Mouse (Mus musculus) hindbrain, embryonic 16.5 days (tissue): ENCODE data around the gene Zcchc14. TPM values are rescaled to one million over a fixed set of nuclear protein-coding genes. Genes with fewer than 3 reads are reported as not detected.
A peak's percentile ranks its signal among the peaks of the same experiment; 100 is the strongest.

Source experiments
- ATAC-seq: fragments of 200-750 bp; cut with Nextera tagmentation; 2 replicates; pipeline ENCODE4 v1.8.0; 2017; ENCODE audit warnings: moderate TSS enrichment, moderate library complexity
- H3K27ac ChIP-seq: fragments of 300-500 bp; sonication (generic); 2 replicates; pipeline ENCODE4 v1.5.1; 2014; ENCODE audit warnings: low read depth, mild to moderate bottlenecking, control low read depth, low read length, moderate library complexity
- H3K27me3 ChIP-seq: fragments of 300-500 bp; sonication (generic); replicated peaks from 2 replicates; pipeline ENCODE4 v1.6.1; 2014; ENCODE audit warnings: low read length; ENCODE audit not compliant: control insufficient read depth, insufficient read depth
- H3K36me3 ChIP-seq: fragments of 300-500 bp; sonication (generic); 2 replicates; pipeline ENCODE4 v1.6.1; 2014; ENCODE audit warnings: mild to moderate bottlenecking, low read length, moderate library complexity, mixed read lengths; ENCODE audit not compliant: control insufficient read depth, insufficient read depth
- H3K4me1 ChIP-seq: fragments of 300-500 bp; sonication (generic); 2 replicates; pipeline ENCODE4 v1.6.1; 2014; ENCODE audit warnings: low read depth, low read length; ENCODE audit not compliant: control insufficient read depth, insufficient read depth
- H3K4me2 ChIP-seq: fragments of 300-500 bp; sonication (generic); 2 replicates; pipeline ENCODE4 v1.6.1; 2014; ENCODE audit warnings: mild to moderate bottlenecking, low read length, control low read depth, moderate library complexity
- H3K4me3 ChIP-seq: fragments of 300-500 bp; sonication (generic); 2 replicates; pipeline ENCODE4 v1.5.1; 2014; ENCODE audit warnings: mild to moderate bottlenecking, low read length, control low read depth, moderate library complexity
- H3K9ac ChIP-seq: fragments of 300-500 bp; sonication (generic); 2 replicates; pipeline ENCODE4 v1.6.1; 2014; ENCODE audit warnings: low read depth, mild to moderate bottlenecking, control low read depth, low read length, moderate library complexity
- H3K9me3 ChIP-seq: fragments of 300-500 bp; sonication (generic); 2 replicates; pipeline ENCODE4 v1.6.1; 2014; ENCODE audit warnings: mild to moderate bottlenecking, low read length, moderate library complexity; ENCODE audit not compliant: control insufficient read depth
- WGBS: fragments of 180-500 bp; shearing (Covaris S2); extraction: QIAGEN DNeasy Blood & Tissue Kit; methylation state at CpG from one replicate; pipeline ENCODE4 v1.1.7; 2014; 5-methylcytosine and 5-hydroxymethylcytosine counted together
- polyA plus RNA-seq: library from polyadenylated mRNA; unstranded; fragments of >200 nt; fragmentation: Nextera tagmentation; extraction: Ambion mirVana; gene quantifications from 2 replicates; pipeline ENCODE4 v1.2.1, GENCODE M21; 2015

Zcchc14 gene
- polyA plus RNA-seq, 1 experiment from 2014 or later, result 20.9 TPM

DNA sequence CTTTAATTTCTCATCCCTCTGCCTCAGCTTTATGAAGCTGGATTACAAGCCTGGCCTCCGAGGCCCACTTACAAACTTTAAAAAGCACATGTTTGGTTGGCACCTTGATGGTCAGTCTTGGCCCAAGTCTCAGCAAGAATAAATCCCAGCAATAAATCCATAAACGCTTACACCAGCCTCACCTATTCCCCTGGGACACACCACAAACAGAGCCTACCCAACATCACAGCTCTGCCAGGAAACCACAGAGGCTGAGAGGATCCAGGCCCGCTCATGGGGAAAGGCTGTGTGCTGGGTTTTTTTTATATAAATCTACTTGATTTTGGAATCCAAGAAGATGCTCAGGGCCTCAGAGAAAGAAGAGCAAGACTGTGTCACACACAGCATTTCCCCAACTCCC lies 77.0 kb downstream of the Zcchc14 start:
- Histone ChIP-seq H3K36me3 (no peaks in the 10 kb centered on the region), H3K4me3 (no peak overlapping the region), H3K9ac (no peak overlapping the region), H3K9me3 (no peaks in the 10 kb centered on the region), H3K4me2 (no peak overlapping the region), H3K27ac (no peak overlapping the region), H3K4me1 (peaks cover 21% of the 10 kb centered on the region), H3K27me3 (no peaks in the 10 kb centered on the region)
- WGBS, result 78% methylated on average over 3 of the region's 3 CpGs
- no peak for ATAC-seq

DNA sequence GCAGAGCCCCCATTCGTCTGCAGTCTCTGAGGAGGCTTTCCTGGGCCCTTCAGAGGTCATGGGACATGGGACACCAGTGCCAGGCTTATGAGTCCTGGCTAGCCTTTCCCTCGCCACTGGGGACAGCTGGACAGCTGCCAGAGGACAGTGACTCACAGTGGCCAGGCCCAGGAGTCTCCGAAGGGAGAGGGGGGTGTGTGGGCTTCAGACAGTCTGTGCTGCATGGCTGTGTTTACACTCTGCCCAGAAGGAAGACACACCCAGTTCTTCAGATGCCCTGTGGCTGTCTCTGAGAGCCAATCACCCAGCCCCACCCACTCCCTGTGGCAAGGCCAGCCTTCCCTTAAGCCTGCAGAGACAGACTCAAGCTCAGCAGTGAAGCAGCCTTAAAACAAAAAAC lies 79.4 kb downstream of the Zcchc14 start:
- no peak overlapping the region for H3K4me3 ChIP-seq
- H3K4me2 ChIP-seq, result no peak overlapping the region
- no peaks in the 10 kb centered on the region for H3K27me3 ChIP-seq
- H3K9ac ChIP-seq, result no peak overlapping the region
- no peaks in the 10 kb centered on the region for H3K36me3 ChIP-seq
- peaks cover 18% of the 10 kb centered on the region for H3K4me1 ChIP-seq
- H3K9me3 ChIP-seq, result no peaks in the 10 kb centered on the region
- ATAC-seq, result 0 out of 2 replicates have a peak, but pooled peaks have one; percentile 18
- no peak overlapping the region for H3K27ac ChIP-seq
- WGBS, result 37% methylated on average over 3 of the region's 3 CpGs

DNA sequence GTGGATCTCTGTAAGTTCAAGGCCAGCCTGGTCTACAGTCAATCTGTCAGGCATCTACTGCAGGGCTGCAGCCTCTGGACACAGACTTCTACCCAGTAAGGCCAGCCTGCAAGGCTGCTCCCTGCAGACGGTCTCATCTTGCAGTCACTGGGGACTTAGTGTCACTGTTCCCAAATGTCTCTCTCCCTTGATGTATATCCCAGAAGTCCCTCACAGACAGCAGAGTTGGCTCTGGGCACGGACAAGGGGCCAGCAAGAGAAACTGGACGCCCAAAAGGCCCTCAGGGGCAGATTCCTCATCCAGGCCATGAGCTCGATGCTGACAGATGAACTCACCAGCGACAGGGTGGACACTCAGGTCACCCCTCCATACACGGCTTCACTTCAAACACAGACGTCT lies 80.6 kb downstream of the Zcchc14 start:
- Histone ChIP-seq H3K36me3 (no peaks in the 10 kb centered on the region), H3K4me1 (peaks cover 9% of the 10 kb centered on the region), H3K9me3 (no peaks in the 10 kb centered on the region), H3K4me2 (no peak overlapping the region), H3K9ac (no peak overlapping the region; the same call in 1 of the 2 replicates), H3K4me3 (no peak overlapping the region), H3K27ac (no peak overlapping the region), H3K27me3 (no peaks in the 10 kb centered on the region)
- no peak for ATAC-seq
- WGBS, result 83% methylated on average over 7 of the region's 7 CpGs

DNA sequence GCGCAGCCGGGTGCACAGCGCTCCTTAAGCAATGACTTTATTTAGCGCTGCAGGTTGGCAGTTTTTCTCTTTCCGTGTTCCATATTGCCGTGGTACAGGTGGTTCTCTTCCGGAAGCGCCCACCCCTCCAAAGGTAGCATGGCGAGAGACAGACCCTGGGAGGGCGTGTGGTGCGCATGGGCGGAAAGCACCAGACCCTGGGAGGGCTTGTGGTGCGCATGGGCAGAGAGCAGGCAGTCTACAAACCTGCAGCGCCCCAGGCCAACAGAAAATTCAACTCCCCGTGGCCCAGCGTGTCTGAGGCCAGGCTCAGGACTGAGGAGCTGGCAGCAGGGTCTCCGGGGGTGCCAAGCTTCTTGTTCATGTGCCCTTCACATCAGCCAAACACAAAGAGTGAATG lies 81.9 kb downstream of the Zcchc14 start:
- Histone ChIP-seq H3K4me3 (no peak overlapping the region), H3K27me3 (no peaks in the 10 kb centered on the region), H3K4me1 (no peaks in the 10 kb centered on the region; the same call in 1 of the 2 replicates), H3K27ac (no peak overlapping the region), H3K36me3 (no peaks in the 10 kb centered on the region), H3K9me3 (no peaks in the 10 kb centered on the region), H3K9ac (no peak overlapping the region), H3K4me2 (no peak overlapping the region)
- no peak for ATAC-seq
- WGBS, result 90% methylated on average over 17 of the region's 17 CpGs

DNA sequence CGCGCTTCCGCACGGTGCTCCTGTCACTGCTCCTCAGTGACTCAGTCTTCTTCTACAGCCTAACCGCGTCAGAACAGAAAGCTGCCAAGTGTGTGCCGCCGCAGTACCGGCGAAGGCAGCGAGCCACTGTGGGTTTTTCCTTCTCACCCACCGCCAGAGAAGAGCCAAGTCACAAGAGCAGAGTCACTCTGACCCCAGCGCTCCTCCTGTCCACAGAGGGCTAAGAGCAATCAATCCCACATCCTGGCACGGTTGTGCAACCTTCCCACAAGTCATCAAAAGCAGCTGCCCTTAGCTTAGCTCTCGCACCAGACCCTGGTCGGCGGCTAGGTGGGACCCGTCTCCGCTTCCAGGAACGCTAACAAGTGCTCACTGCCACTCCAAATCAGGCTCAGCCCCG lies 82.4 kb downstream of the Zcchc14 start:
- 85% methylated on average over 21 of the region's 21 CpGs for WGBS

DNA sequence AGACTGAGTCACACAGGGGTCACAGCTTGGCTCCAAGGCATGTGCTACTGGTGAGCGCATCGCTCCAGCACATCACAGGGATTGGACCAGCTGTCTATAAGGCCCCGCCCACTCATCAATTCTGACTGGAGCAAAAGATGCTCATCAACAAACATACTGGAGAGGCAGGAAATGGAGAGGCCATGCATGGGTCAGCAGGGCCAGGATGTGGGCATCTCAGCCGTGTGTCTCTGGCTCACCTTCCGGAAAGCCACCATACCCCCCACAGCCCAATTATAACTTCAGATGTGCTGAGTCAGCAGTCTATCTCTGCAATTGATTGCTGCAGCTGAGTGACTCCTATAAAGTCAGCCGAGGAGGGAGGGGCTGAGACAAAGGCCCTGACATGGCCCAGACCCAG lies 84.4 kb downstream of the Zcchc14 start:
- H3K9ac ChIP-seq, result no peak overlapping the region
- H3K4me2 ChIP-seq, result no peak overlapping the region
- no peaks in the 10 kb centered on the region for H3K4me1 ChIP-seq
- ATAC-seq, result no peak
- H3K9me3 ChIP-seq, result no peaks in the 10 kb centered on the region
- 76% methylated on average over 6 of the region's 6 CpGs for WGBS
- peaks cover 4% of the 10 kb centered on the region; the same call in 1 of the 2 replicates for H3K36me3 ChIP-seq
- H3K4me3 ChIP-seq, result no peak overlapping the region
- H3K27ac ChIP-seq, result no peak overlapping the region
- no peaks in the 10 kb centered on the region for H3K27me3 ChIP-seq

More for the DNA sequence above, 82.4 kb downstream of the Zcchc14 start:
- no peaks in the 10 kb centered on the region for H3K36me3 ChIP-seq
- no peak for ATAC-seq
- no peak overlapping the region for H3K4me2 ChIP-seq
- no peaks in the 10 kb centered on the region for H3K4me1 ChIP-seq
- no peak overlapping the region for H3K4me3 ChIP-seq
- H3K27me3 ChIP-seq, result no peaks in the 10 kb centered on the region
- H3K9ac ChIP-seq, result no peak overlapping the region
- H3K27ac ChIP-seq, result no peak overlapping the region
- H3K9me3 ChIP-seq, result no peaks in the 10 kb centered on the region

DNA sequence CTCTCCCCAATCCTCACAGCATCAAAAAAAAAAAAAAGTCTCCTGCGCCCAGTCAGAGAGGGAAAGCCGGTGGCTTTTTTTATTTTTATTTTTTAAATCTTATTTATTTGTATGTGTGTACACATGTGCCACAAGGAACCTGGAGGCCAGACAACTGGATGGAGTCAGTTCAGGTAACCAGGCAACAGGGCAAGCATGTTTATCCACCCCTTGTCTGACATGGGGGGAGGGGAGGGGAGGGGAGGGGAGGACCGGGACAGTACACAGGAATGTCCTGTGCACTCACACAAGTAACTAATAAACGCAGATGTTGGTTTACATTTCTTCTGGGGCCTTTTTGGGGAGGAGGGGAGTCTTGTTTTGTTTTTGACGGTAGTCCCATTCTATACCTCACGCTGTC lies 89.0 kb downstream of the Zcchc14 start:
- Histone ChIP-seq H3K4me1 (no peaks in the 10 kb centered on the region), H3K27me3 (no peaks in the 10 kb centered on the region), H3K27ac (no peak overlapping the region), H3K9me3 (no peaks in the 10 kb centered on the region), H3K9ac (no peak overlapping the region), H3K36me3 (peaks cover 13% of the 10 kb centered on the region), H3K4me2 (no peak overlapping the region), H3K4me3 (no peak overlapping the region)
- 70% methylated on average over 6 of the region's 6 CpGs for WGBS
- ATAC-seq, result no peak

DNA sequence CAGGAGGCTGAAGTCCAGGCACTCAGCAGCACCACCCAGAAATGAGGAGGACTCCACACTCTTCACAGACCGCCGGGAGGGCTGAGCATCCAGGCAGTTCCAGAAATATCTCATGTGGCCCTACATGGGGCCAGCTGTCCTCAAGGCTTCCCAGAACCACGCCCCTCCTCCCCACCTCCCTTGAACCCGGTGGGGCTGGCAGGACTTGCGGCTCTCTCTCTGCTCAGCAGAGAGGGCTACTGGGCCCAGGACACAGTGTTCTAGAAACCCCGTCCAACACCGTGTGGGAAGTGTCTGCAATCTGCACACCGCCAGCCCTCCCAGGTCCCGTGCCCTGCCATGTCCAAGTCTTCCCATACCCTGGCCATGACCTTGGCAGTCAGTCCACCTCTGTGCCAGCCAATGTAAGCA lies 89.8 kb downstream of the Zcchc14 start:
- Histone ChIP-seq H3K4me2 (no peak overlapping the region), H3K36me3 (peaks cover 21% of the 10 kb centered on the region), H3K9ac (no peak overlapping the region), H3K4me3 (no peak overlapping the region), H3K4me1 (no peaks in the 10 kb centered on the region), H3K27ac (no peak overlapping the region), H3K27me3 (no peaks in the 10 kb centered on the region), H3K9me3 (no peaks in the 10 kb centered on the region)
- no peak for ATAC-seq
- 76% methylated on average over 9 of the region's 9 CpGs for WGBS

DNA sequence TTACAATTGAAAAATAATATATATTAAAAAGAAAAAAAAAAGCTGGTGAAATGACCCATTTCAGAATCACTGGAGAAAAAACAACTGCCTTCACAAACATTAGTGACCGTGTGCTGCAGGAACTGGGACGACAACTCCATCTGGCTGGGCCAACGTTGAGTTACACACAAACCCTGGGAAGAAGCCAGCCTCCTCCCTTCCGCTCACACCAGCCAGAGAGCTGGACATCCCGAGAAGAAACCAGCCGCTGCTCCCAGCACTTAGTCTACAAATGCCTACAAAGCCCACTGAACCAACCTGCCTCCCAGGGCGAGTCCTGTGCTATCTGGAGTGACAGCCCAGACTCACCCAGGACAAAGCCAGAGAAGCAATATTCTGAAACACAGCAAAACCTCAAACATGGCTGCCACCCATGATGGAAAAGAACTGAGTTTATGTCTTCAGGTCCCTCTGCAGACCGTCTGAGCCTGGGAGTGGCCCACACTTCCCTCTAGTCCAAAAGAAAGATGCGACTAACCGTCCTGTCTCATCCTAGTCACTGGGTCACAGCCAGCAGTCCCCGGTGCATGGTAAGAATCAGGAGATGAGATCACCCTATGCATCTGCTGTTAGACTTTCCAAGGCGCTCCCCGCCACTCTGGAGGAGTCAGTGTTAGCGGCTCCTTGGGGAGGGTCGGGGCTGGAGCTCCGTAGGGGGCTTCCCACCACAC lies 90.9 kb downstream of the Zcchc14 start:
- Histone ChIP-seq H3K27ac (no peak overlapping the region), H3K9ac (no peak overlapping the region), H3K9me3 (no peaks in the 10 kb centered on the region), H3K27me3 (no peaks in the 10 kb centered on the region), H3K4me3 (no peak overlapping the region), H3K36me3 (peaks cover 22% of the 10 kb centered on the region), H3K4me1 (no peaks in the 10 kb centered on the region), H3K4me2 (no peak overlapping the region)
- WGBS, result 79% methylated on average over 16 of the region's 16 CpGs
- ATAC-seq, result no peak
